Mouse (Mus musculus): ENCODE results near the gene Map3k14.

GRCm38 (mm10) chr11:103172392-103173040 lies 94.8 kb downstream of the Map3k14 start:
- TF ChIP-seq CTCF (IDR thresholded peaks at IDR 0.05; ENCODE audit: low read depth), result no peak
- TF ChIP-seq EP300 (IDR thresholded peaks at IDR 0.05; ENCODE audit: low read depth), result no peak
